Mouse (Mus musculus) kidney, embryonic 15.5 days (tissue): Measurements from ENCODE around the gene Smo. TPM values are rescaled to one million over a fixed set of nuclear protein-coding genes. Genes with fewer than 3 reads are reported as not detected.

ENCODE experiments used
- polyA plus RNA-seq: library from polyadenylated mRNA; unstranded; fragments of >200 nt; fragmentation: Nextera tagmentation; extraction: Ambion mirVana; gene quantifications from 2 replicates; pipeline ENCODE4 v1.2.1, GENCODE M21; 2015

The Smo gene
- polyA plus RNA-seq, 1 experiment from 2014 or later: 55.0 TPM

Other genes with a start within 250 kb of the Smo start
- gene Kcp, start 227.6 kb upstream of the Smo start, polyA plus RNA-seq: 24.0 and 27.9 TPM in 2 replicates
- 6.1 and 7.4 TPM in 2 replicates for gene Irf5, start 208.9 kb upstream of the Smo start, polyA plus RNA-seq
- gene Tnpo3, start 125.6 kb upstream of the Smo start, polyA plus RNA-seq: 91.3 and 93.2 TPM in 2 replicates
- gene Tspan33, start 41.3 kb upstream of the Smo start, polyA plus RNA-seq: 19.0 and 19.2 TPM in 2 replicates
- 16.1 and 16.5 TPM in 2 replicates for gene Ahcyl2, start 32.5 kb downstream of the Smo start, polyA plus RNA-seq
- gene Strip2, start 181.5 kb downstream of the Smo start, polyA plus RNA-seq: 1.3 and 1.4 TPM in 2 replicates